Mouse (Mus musculus) hindbrain, embryonic 13.5 days (tissue): ENCODE data around the gene Foxp1. TPM values are rescaled to one million over a fixed set of nuclear protein-coding genes. Genes with fewer than 3 reads are reported as not detected.

ENCODE experiments used
- ATAC-seq: fragments of 200-750 bp; cut with Nextera tagmentation; 2 replicates; pipeline ENCODE4 v1.8.0; 2017; ENCODE audit warnings: moderate TSS enrichment; ENCODE audit not compliant: low FRiP score
- H3K27ac ChIP-seq: fragments of 300-500 bp; sonication (generic); 2 replicates; pipeline ENCODE4 v1.5.1; 2015; ENCODE audit warnings: inconsistent platforms, mild to moderate bottlenecking, moderate library complexity
- H3K27me3 ChIP-seq: fragments of 300-500 bp; sonication (generic); 2 replicates; pipeline ENCODE4 v1.6.1; 2015; ENCODE audit warnings: mild to moderate bottlenecking, inconsistent platforms
- H3K36me3 ChIP-seq: fragments of 300-500 bp; sonication (generic); 2 replicates; pipeline ENCODE4 v1.6.1; 2015; ENCODE audit warnings: mild to moderate bottlenecking, inconsistent platforms
- H3K4me1 ChIP-seq: fragments of 300-500 bp; sonication (generic); replicated peaks from 2 replicates; pipeline ENCODE4 v1.6.1; 2015; ENCODE audit warnings: inconsistent platforms
- H3K4me2 ChIP-seq: fragments of 300-500 bp; sonication (generic); 2 replicates; pipeline ENCODE4 v1.6.1; 2015; ENCODE audit warnings: inconsistent platforms, mild to moderate bottlenecking, moderate library complexity
- H3K4me3 ChIP-seq: fragments of 300-500 bp; sonication (generic); 2 replicates; pipeline ENCODE4 v1.5.1; 2015; ENCODE audit warnings: mild to moderate bottlenecking, inconsistent platforms
- H3K9ac ChIP-seq: fragments of 300-500 bp; sonication (generic); 2 replicates; pipeline ENCODE4 v1.6.1; 2015; ENCODE audit warnings: mild to moderate bottlenecking, inconsistent platforms
- H3K9me3 ChIP-seq: fragments of 300-500 bp; sonication (generic); 2 replicates; pipeline ENCODE4 v1.6.1; 2016; ENCODE audit warnings: inconsistent platforms
- WGBS: fragments of 180-500 bp; shearing (Covaris S2); methylation state at CpG from one replicate; pipeline ENCODE4 v1.1.7; 2015; 5-methylcytosine and 5-hydroxymethylcytosine counted together
- polyA plus RNA-seq: library from polyadenylated mRNA; unstranded; fragments of >200 nt; fragmentation: Nextera tagmentation; extraction: Ambion mirVana; gene quantifications from 2 replicates; pipeline ENCODE4 v1.2.1, GENCODE M21; 2015

Foxp1 gene
- polyA plus RNA-seq, 1 experiment from 2014 or later, result 64.7 TPM

DNA sequence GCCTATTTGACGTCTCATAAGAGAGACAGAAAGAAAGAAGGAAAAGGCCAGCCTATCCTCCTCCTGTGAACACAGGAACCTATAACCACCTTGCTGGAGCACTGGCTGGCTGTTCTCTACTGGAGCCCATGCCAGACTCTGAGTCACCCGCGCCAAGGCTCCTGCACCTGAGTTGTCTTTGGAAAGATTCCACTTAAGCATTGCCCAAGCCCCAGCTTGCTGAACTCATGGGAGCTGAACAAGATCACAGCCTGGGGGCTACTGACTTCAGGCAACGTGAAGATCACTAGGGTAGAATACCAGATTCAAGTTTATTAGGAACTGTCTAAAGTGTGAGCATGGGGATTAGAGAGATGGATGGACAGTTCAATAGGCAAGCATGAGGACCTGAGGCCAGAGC lies 437.6 kb downstream of the Foxp1 start:
- no peak overlapping the region for H3K4me2 ChIP-seq
- ATAC-seq, result no peak
- WGBS, result 91% methylated on average over 4 of the region's 4 CpGs
- H3K4me1 ChIP-seq, result peaks cover 5% of the 10 kb centered on the region
- H3K36me3 ChIP-seq, result no peaks in the 10 kb centered on the region
- no peak overlapping the region for H3K27ac ChIP-seq
- 0 out of 2 replicates have a peak, but pooled peaks cover 4% of the 10 kb centered on the region for H3K27me3 ChIP-seq
- H3K9me3 ChIP-seq, result no peaks in the 10 kb centered on the region
- H3K4me3 ChIP-seq, result no peak overlapping the region
- no peak overlapping the region for H3K9ac ChIP-seq

DNA sequence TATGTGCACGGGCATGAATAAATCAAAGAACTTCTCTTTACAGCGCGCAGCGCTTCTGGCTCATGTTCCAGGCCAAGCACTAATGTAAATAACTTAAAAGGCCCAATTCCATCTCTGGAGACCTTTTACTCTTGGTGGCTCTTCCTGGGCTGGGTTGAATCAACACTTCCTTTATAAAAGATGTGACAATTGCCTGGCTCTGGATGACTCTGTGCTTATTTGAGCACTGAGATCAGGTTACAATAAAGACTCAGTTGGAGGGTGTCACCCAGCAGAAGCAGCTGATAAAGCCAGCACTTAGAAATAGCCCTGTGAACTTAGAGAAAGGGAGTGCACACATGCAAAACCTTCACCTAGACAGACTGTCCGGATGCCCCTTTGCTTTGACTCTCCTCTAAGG lies 441.3 kb downstream of the Foxp1 start:
- Histone ChIP-seq H3K9me3 (no peaks in the 10 kb centered on the region), H3K4me3 (no peak overlapping the region), H3K36me3 (no peaks in the 10 kb centered on the region), H3K9ac (no peak overlapping the region), H3K4me2 (no peak overlapping the region), H3K27me3 (no peaks in the 10 kb centered on the region), H3K4me1 (peaks cover 10% of the 10 kb centered on the region), H3K27ac (no peak overlapping the region)
- WGBS, result 73% methylated on average over 5 of the region's 5 CpGs
- ATAC-seq, result no peak

DNA sequence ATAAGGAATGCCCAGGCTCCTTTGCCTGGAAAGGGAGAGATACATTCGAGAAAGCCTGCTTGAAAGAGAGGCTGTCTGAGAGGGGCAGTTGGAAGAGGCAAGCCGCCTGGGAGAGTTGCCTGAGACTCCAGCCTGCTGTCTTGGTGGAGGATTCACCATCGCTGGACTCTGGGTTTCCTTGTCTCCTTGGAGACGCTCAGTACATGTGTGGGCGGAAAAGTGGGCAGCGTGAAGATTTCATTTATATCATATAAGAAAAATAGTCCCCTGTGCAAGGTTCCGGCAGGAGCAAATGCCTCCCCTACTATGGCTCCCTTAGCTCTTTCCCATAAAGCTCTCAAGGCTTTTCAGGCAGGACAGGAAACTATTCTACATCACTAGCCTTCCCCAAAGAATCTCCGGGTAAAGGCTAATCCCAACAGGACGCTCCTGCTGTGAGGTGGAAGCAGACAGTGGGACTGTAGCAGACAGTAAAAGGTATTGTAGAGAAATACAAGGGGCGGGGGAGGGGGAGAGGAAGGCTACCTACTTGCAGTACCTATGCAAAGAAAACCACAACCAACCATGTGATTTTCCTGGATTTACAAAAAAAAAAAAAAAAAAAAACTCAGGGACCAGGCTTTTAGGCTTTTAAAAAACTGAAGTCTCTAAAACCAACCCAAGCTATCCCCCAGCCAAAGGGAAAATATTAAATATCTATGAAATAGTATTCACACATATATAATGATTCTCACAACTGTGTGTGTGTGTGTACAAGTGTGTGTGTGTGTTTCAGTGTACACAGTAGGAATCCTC lies 443.3 kb downstream of the Foxp1 start:
- H3K4me3 ChIP-seq, result no peak overlapping the region
- no peaks in the 10 kb centered on the region for H3K9me3 ChIP-seq
- no peak for ATAC-seq
- H3K9ac ChIP-seq, result no peak overlapping the region
- H3K27me3 ChIP-seq, result no peaks in the 10 kb centered on the region
- H3K4me2 ChIP-seq, result no peak overlapping the region
- peaks cover 10% of the 10 kb centered on the region for H3K4me1 ChIP-seq
- 42% methylated on average over 10 of the region's 10 CpGs for WGBS
- H3K36me3 ChIP-seq, result peaks cover 12% of the 10 kb centered on the region
- no peak overlapping the region for H3K27ac ChIP-seq

GRCm38 (mm10) chr6:99078089-99078488 lies 444.4 kb downstream of the Foxp1 start:
- Histone ChIP-seq H3K27me3 (no peaks in the 10 kb centered on the region), H3K27ac (no peak overlapping the region), H3K4me3 (no peak overlapping the region), H3K36me3 (peaks cover 12% of the 10 kb centered on the region), H3K4me1 (peaks cover 13% of the 10 kb centered on the region), H3K4me2 (no peak overlapping the region), H3K9me3 (no peaks in the 10 kb centered on the region), H3K9ac (no peak overlapping the region)
- ATAC-seq, result no peak
- WGBS, result 94% methylated on average over 4 of the region's 4 CpGs

DNA sequence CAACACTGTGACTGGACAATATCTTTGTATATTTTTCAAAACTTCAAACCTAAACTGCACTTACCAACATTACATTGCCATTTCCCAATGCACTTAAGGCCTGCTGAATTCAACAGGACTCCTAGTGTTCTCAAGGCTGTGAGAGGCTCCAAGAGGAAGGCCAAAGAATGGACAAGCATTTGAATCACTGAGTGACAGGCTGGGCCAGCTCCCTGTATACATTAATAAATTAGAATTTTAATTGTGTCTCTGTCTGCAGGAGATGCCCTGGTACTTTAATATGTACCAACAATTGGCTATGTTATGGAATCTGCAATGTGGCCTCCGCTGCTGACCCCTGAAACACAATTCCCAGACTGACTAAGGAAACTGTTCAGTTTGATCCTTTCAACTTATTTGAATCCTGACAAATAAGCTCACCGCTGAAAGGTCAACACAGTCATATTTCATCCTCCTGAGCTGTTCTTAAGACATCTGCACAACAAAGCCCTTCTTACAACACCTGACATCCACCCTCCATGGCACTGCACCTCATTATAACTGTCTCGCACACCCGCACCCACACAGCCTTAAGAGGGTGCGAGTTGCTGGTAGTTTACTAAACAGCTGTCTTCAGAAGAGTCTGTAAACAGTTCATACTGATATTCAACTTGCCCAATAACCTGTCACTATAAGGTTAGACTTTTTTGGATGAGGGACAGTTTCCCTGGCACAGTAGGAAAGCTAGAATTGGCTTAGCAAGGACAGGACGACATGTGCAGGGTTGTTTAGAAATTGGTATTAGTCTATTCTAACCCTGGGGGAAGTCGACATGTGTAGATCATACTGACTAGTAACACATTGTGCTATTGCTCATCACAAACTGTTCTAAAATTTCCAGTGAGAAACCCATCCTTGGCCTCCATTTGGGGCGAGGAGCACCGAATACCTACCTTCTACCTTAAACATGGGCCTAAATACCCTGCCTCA lies 448.9 kb downstream of the Foxp1 start:
- H3K4me2 ChIP-seq, result no peak overlapping the region
- H3K9me3 ChIP-seq, result no peaks in the 10 kb centered on the region
- H3K4me3 ChIP-seq, result no peak overlapping the region
- WGBS, result 53% methylated on average over 9 of the region's 9 CpGs
- peaks cover 12% of the 10 kb centered on the region for H3K36me3 ChIP-seq
- H3K27ac ChIP-seq, result no peak overlapping the region
- H3K4me1 ChIP-seq, result peaks cover 3% of the 10 kb centered on the region; the same call in 1 of the 2 replicates
- no peaks in the 10 kb centered on the region for H3K27me3 ChIP-seq
- H3K9ac ChIP-seq, result no peak overlapping the region
- ATAC-seq, result peak; percentile 43; the same call in 1 of the 2 replicates

DNA sequence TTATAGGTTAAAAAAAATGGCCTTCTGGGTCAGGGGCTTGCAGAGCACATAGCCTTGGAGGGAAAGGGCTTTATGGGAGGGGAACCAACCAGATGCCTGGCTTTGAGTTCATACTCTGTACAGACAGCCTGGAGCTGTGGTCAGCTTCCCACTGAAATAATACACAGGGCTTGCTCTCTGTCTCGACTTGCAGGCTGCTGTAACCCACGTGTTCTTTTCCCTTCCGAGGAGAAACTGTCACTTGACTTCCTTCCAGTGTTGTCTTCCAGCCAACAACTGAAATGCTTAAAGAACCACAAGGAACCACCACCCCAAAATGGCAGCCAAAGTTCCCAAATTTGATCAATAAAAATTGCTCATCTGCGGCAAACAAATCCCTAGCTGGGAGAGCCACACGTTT lies 451.8 kb downstream of the Foxp1 start:
- Histone ChIP-seq H3K4me3 (no peak overlapping the region), H3K36me3 (peaks cover 11% of the 10 kb centered on the region), H3K9me3 (no peaks in the 10 kb centered on the region), H3K9ac (no peak overlapping the region), H3K27me3 (no peaks in the 10 kb centered on the region), H3K27ac (no peak overlapping the region), H3K4me1 (peaks cover 7% of the 10 kb centered on the region; the same call in 1 of the 2 replicates), H3K4me2 (no peak overlapping the region)
- 70% methylated on average over 5 of the region's 5 CpGs for WGBS
- ATAC-seq, result no peak

DNA sequence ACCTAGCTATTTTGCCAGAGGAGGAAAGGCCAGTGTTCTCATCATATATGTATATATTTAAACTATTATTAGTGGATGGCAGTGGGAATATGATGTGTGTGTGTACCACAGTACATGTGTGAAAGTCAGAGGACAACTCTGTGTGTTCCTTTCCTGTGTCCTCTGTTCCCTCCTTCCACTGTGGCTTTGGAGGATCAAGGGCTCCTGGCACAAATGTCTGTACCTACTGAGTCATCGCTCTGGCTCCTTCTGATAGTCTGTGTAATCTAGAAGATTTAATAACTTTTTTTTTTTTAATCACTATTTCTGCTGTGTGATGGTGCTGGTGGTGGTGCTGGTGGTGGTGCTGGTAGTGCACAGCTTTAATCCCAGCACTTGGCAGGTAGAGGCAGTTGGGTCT lies 452.8 kb downstream of the Foxp1 start:
- no peaks in the 10 kb centered on the region for H3K27me3 ChIP-seq
- ATAC-seq, result no peak
- H3K4me1 ChIP-seq, result peaks cover 14% of the 10 kb centered on the region; the same call in 1 of the 2 replicates
- H3K9ac ChIP-seq, result no peak overlapping the region
- H3K9me3 ChIP-seq, result no peaks in the 10 kb centered on the region
- no peak overlapping the region for H3K4me3 ChIP-seq
- 100% methylated on average over 1 of the region's 1 CpGs for WGBS
- H3K27ac ChIP-seq, result no peak overlapping the region
- H3K36me3 ChIP-seq, result peaks cover 1% of the 10 kb centered on the region
- H3K4me2 ChIP-seq, result no peak overlapping the region

DNA sequence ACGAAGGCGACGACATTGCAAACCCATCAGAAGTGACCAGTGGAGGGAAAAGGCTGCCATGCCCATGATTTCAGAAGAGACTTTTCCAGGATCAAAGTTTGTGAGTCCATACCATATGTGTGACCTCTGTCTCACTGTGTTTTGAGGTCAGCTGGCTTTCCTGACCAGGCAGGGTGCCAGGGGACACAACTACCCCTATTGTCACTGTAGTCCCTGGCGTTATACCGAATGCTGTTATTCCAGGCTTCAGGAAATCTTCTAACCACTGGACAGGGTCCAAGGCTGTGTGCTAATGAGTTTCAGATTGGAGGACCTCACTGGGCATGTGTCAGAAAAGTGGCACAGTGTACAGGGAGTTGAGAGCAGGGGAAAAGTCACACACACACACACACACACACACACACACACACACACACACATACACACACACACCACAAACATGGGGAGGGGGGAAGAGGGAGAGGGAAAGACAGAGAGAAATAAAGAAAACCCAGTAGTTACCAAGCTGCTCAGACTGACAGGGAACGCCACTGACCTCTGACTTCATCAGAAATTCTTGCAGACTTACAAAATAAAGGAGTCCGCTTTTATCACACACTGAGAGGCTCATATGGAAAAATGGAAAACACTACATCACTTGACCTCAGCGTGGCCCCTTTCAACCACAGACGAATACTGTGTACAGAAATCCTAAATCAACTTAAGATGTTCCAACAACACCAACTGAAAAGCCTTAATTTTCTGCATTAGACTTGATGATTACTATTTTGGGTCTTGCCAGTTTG lies 456.8 kb downstream of the Foxp1 start:
- Histone ChIP-seq H3K4me1 (peaks cover 11% of the 10 kb centered on the region; the same call in 1 of the 2 replicates), H3K27me3 (no peaks in the 10 kb centered on the region)
- ATAC-seq, result no peak

GRCm38 (mm10) chr6:99063982-99064484 lies 458.5 kb downstream of the Foxp1 start:
- no peak for ATAC-seq
- no peak overlapping the region for H3K9ac ChIP-seq
- WGBS, result 92% methylated on average over 10 of the region's 10 CpGs
- no peaks in the 10 kb centered on the region for H3K27me3 ChIP-seq
- H3K9me3 ChIP-seq, result no peaks in the 10 kb centered on the region
- no peak overlapping the region for H3K4me2 ChIP-seq
- H3K27ac ChIP-seq, result no peak overlapping the region
- peaks cover 11% of the 10 kb centered on the region; the same call in 1 of the 2 replicates for H3K4me1 ChIP-seq
- H3K36me3 ChIP-seq, result no peaks in the 10 kb centered on the region
- no peak overlapping the region for H3K4me3 ChIP-seq

More for the DNA sequence above, 456.8 kb downstream of the Foxp1 start:
- Histone ChIP-seq H3K4me3 (no peak overlapping the region), H3K36me3 (no peaks in the 10 kb centered on the region), H3K4me2 (no peak overlapping the region), H3K9ac (no peak overlapping the region), H3K27ac (no peak overlapping the region), H3K9me3 (no peaks in the 10 kb centered on the region)
- 65% methylated on average over 9 of the region's 9 CpGs for WGBS

- no peaks in the 10 kb centered on the region for H3K27me3 ChIP-seq
- H3K36me3 ChIP-seq, result no peaks in the 10 kb centered on the region
- H3K4me2 ChIP-seq, result no peak overlapping the region
- no peak overlapping the region for H3K27ac ChIP-seq
- ATAC-seq, result no peak
- peaks cover 11% of the 10 kb centered on the region; the same call in 1 of the 2 replicates for H3K4me1 ChIP-seq
- H3K9ac ChIP-seq, result no peak overlapping the region
- no peaks in the 10 kb centered on the region for H3K9me3 ChIP-seq
- 88% methylated on average over 8 of the region's 8 CpGs for WGBS
- no peak overlapping the region for H3K4me3 ChIP-seq
Measured at GRCm38 (mm10) chr6:99062931-99063330, 459.6 kb downstream of the Foxp1 start.

DNA sequence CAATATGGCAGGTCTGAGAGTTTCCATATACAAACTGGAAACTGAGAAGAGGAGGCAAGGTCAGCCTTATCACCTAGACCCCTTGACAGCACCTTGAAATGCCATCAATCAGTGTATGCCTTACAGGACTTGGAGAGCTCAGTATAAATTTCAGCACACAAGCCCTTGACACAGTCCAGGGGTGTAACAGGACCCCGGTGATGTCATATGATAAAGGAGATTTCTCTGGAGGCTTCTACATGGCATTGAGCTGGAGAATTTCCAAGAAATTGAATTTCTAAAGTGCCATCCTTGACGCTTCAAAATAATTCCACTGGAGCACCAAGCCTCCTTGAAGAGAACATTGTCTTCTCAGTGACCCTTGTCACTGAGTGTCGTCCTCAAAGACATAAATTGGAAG lies 463.8 kb downstream of the Foxp1 start:
- 77% methylated on average over 3 of the region's 3 CpGs for WGBS
- no peaks in the 10 kb centered on the region for H3K4me1 ChIP-seq
- no peak overlapping the region for H3K27ac ChIP-seq
- no peak overlapping the region for H3K9ac ChIP-seq
- no peak for ATAC-seq
- no peaks in the 10 kb centered on the region for H3K9me3 ChIP-seq
- H3K4me2 ChIP-seq, result no peak overlapping the region
- no peaks in the 10 kb centered on the region for H3K27me3 ChIP-seq
- no peaks in the 10 kb centered on the region for H3K36me3 ChIP-seq
- H3K4me3 ChIP-seq, result no peak overlapping the region
